Mouse (Mus musculus) thymus, adult 2 months (tissue): ENCODE data around the gene Ercc8.

Source experiments
- CTCF ChIP-seq: fragments of 200-500 bp; IDR thresholded peaks from 2 replicates; pipeline ENCODE4 v1.5.1; 2012; ENCODE audit warnings: mild to moderate bottlenecking, control low read depth, low read length, moderate library complexity, borderline replicate concordance; ENCODE audit not compliant: control insufficient read depth, poor library complexity, insufficient read depth; ENCODE audit errors: extremely low read depth
- POLR2A ChIP-seq: fragments of 200-500 bp; IDR thresholded peaks from 2 replicates; pipeline ENCODE4 v1.6.1; 2012; ENCODE audit warnings: mild to moderate bottlenecking, low read length, control low read depth, moderate library complexity; ENCODE audit not compliant: control insufficient read depth, poor library complexity, insufficient read depth; ENCODE audit errors: extremely low read depth

GRCm38 (mm10) chr13:108157156-108157555 lies 1.4 kb upstream of the Ercc8 start:
- TF ChIP-seq CTCF, result no peak
- TF ChIP-seq POLR2A, result no peak
